Mouse (Mus musculus): ENCODE measurements around the gene Arhgef3. TPM values are rescaled to one million over a fixed set of nuclear protein-coding genes. Genes with fewer than 3 reads are reported as not detected.

The Arhgef3 gene
- polyA plus RNA-seq, 1 experiment from 2014 or later: 3.5 TPM

DNA sequence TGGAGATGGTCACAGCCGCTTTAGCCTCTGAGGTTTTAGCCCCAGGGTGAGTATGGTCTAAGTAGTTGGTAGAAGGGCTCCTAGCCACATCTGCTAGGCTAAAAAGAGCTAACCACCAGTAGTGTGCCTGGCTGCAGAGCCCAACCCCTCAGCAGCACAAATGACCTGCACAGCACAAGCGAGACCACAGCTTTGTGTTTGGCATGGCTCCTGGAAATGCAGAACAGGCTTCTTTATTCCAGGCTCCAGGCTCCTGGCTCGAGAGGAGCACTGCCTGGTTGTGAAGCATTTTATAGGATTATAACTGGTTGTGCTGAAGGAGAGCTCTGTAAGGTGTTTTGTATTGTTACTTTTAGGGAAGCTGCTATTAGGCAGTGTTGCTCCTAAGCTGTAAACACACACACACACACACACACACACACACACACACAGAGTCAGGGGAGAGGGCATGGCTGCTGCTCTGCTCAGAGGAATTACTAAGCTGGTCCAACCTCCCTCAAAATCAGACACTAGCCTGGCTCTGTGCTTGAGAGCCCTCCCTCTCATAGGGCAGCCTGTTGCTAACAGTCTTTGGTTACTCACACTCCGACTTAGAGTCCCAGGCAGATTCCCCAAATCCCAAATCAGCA is 217.8 kb downstream of the Arhgef3 start:
- Histone ChIP-seq H3K27ac (ENCODE audit: low read depth, low read length) (no peak overlapping the region), H3K9me3 (ENCODE audit: control insufficient read depth, low read length) (no peaks in the 10 kb centered on the region), H3K36me3 (ENCODE audit: control insufficient read depth, insufficient read depth, low read length) (no peaks in the 10 kb centered on the region), H3K9ac (ENCODE audit: low read depth, low read length) (no peak overlapping the region), H3K4me2 (replicated peaks; ENCODE audit: low read depth, low read length) (no peak overlapping the region), H3K4me1 (replicated peaks; ENCODE audit: control insufficient read depth, insufficient read depth, low read length) (0 out of 2 replicates have a peak, but pooled peaks cover 2% of the 10 kb centered on the region), H3K4me3 (ENCODE audit: low read depth, low read length) (no peak overlapping the region), H3K27me3 (ENCODE audit: control insufficient read depth, insufficient read depth, low read length) (peaks cover 15% of the 10 kb centered on the region)
- no peak for DNase-seq (ENCODE audit: low spot score)
- no peak for ATAC-seq (ENCODE audit: low FRiP score)
- 50% methylated on average over 4 of the region's 4 CpGs for WGBS

DNA sequence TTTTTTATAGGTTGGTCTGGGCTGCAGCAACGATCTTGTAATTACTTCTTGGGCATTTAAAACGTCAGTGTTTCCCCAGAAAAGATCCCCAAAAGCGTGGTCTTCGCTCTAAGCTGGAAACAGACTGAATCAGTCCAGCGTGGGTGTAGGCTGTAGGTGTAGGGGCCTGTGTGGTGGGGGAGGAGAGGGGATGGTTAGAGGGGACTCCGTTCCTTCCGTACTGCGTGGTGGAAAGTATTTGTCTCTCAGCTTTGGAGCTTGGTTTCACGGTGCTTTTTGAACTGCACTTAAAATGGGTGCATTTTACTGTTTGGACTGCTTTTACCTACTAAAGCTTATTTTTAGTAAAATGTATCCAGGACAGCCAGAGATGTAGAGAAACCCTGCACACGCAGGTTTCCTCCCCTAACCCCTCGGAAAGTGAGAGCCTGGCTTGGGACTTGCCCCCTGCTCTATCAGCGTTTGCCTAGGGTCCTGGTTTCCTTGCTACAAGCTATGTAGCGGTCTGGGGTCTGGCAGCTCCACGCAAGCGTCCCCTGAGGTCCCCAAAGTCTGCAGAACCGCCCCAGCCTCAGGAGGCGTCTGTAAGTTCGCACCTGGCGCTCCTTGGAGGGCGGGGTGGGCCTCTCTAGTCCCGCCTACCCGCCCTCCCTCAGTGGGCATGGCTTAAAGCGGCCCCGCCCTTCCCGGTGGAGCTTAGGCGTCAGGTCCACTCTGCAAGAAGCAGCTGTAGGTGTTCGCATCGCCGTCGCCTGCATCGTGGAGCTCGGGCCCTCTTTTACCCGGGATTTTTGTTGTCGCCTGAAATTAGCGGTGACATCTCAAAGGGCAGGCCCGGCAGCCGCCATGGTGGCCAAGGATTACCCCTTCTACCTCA is 220.9 kb downstream of the Arhgef3 start:
- Histone ChIP-seq H3K9me3 (ENCODE audit: control insufficient read depth, low read length) (no peaks in the 10 kb centered on the region), H3K36me3 (ENCODE audit: control insufficient read depth, insufficient read depth, low read length) (no peaks in the 10 kb centered on the region), H3K27me3 (ENCODE audit: control insufficient read depth, insufficient read depth, low read length) (peaks cover 17% of the 10 kb centered on the region), H3K9ac (ENCODE audit: low read depth, low read length) (peak overlapping the region; percentile 45), H3K4me3 (ENCODE audit: low read depth, low read length) (peak overlapping the region; percentile 45), H3K27ac (ENCODE audit: low read depth, low read length) (no peak overlapping the region), H3K4me2 (replicated peaks; ENCODE audit: low read depth, low read length) (peak overlapping the region; percentile 92), H3K4me1 (replicated peaks; ENCODE audit: control insufficient read depth, insufficient read depth, low read length) (0 out of 2 replicates have a peak, but pooled peaks cover 2% of the 10 kb centered on the region)
- WGBS: 3% methylated on average over 37 of the region's 37 CpGs
- peak; percentile 76 for DNase-seq (ENCODE audit: low spot score)
- peak; percentile 75 for ATAC-seq (ENCODE audit: low FRiP score)

DNA sequence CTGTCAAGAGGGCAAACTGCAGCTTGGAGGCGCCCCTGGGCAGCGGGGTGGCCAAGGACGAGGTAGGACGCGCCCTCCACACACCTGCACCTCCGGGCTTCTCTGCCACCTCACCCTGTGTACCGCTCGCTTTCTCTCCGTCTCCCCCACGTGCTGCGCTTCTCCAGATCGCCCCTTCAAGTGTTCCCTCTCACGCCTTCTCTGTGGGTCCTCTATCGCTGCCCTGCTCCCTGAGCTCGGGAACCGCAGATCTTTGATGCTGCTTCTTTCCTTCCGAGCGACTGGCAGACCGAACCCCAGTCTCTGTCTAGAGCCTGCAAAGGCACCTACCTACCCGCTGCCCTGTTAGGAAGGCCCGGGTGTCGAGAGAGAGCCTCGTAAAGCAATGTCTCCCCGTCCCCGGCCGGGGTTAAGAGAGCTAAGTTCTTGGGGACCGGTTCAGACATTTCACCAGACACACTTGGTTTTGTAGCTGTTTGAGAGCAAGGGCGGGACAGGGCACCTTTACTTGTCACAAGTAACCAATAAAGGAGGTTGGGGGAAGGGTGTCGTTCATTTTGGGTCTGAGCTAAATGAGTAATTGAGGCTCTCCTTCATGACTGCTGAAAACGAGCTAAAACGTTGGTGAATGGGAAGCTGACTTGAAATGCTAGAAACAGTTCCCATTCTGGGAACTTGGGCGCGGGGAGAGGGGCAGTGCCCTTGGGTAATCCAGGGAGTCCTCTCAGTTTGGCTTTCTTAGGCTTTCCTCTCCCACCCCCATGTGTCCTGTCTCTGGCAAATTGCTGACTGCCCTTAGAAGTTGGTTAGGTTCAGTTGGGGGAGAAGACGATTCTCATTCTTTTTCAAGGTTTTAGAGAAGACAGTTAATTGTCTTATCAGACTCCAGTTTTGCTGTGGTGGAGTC is 221.8 kb downstream of the Arhgef3 start:
- ATAC-seq (ENCODE audit: low FRiP score) (peak; percentile 40; the same call in 1 of the 2 replicates), DNase-seq (ENCODE audit: low spot score) (peak; percentile 52)
- H3K9me3 ChIP-seq (ENCODE audit: control insufficient read depth, low read length): no peaks in the 10 kb centered on the region
- 3% methylated on average over 34 of the region's 34 CpGs for WGBS
- H3K9ac ChIP-seq (ENCODE audit: low read depth, low read length): peak overlapping the region; percentile 45
- peaks cover 17% of the 10 kb centered on the region for H3K27me3 ChIP-seq (ENCODE audit: control insufficient read depth, insufficient read depth, low read length)
- peak overlapping the region; percentile 45 for H3K4me3 ChIP-seq (ENCODE audit: low read depth, low read length)
- no peaks in the 10 kb centered on the region for H3K36me3 ChIP-seq (ENCODE audit: control insufficient read depth, insufficient read depth, low read length)
- H3K27ac ChIP-seq (ENCODE audit: low read depth, low read length): no peak overlapping the region
- 0 out of 2 replicates have a peak, but pooled peaks cover 2% of the 10 kb centered on the region for H3K4me1 ChIP-seq (replicated peaks; ENCODE audit: control insufficient read depth, insufficient read depth, low read length)
- H3K4me2 ChIP-seq (replicated peaks; ENCODE audit: low read depth, low read length): peak overlapping the region; percentile 92

DNA sequence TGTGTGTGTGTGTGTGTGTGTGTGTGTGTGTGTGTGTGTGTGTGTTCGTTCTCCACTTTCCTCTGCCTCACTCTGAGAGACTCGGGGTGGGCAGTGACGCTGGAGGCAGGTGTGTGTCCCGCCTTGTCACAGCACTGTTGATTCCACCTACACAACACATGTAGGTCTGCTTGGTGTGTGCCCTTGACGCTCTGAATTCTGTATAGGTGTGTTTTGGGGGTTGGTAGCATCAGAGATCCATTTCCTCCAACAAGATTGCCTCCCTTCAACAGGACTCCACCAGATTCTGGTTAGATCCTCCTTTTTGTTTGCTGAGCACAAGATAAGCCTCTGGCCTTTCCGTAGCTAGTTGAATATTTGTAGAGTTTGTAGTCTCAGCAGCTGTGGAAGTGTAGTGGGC is 222.5 kb downstream of the Arhgef3 start:
- 74% methylated on average over 6 of the region's 6 CpGs for WGBS
- Histone ChIP-seq H3K9me3 (ENCODE audit: control insufficient read depth, low read length) (no peaks in the 10 kb centered on the region), H3K4me2 (replicated peaks; ENCODE audit: low read depth, low read length) (no peak overlapping the region), H3K4me1 (replicated peaks; ENCODE audit: control insufficient read depth, insufficient read depth, low read length) (0 out of 2 replicates have a peak, but pooled peaks cover 2% of the 10 kb centered on the region), H3K27me3 (ENCODE audit: control insufficient read depth, insufficient read depth, low read length) (peaks cover 17% of the 10 kb centered on the region), H3K9ac (ENCODE audit: low read depth, low read length) (no peak overlapping the region), H3K4me3 (ENCODE audit: low read depth, low read length) (no peak overlapping the region), H3K36me3 (ENCODE audit: control insufficient read depth, insufficient read depth, low read length) (no peaks in the 10 kb centered on the region), H3K27ac (ENCODE audit: low read depth, low read length) (no peak overlapping the region)
- ATAC-seq (ENCODE audit: low FRiP score): no peak
- no peak for DNase-seq (ENCODE audit: low spot score)

DNA sequence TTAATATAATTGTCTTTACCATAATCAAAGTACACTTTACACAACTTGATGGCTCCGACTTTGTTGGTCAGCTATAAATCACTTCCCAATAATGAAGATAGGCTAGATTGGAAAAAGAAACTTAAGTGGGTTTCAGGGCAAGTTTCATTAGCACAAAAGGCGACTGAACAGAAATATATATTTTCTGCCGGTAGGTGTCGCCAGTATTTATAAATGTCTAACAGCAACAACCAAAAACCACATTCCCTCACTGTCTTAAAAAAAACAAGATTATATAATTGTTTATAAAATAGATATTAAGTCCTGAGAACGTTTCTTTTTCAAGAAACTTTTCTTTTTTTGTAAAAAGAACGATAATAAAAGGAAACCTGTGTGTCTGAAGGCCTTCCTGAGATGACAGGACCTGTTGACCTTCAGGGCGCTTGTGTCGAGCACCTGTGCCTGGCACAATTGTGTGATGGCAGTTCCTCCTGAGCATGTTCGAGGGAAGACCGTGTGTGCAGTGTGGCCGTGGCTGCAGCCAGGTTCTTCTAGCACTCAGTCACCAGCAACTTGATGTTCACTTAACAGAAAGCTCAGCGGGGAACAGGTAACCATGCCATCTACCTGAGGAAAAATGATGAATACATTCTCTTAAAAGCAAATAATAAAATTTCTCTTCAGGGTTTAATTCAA is 223.5 kb downstream of the Arhgef3 start:
- no peak overlapping the region for H3K27ac ChIP-seq (ENCODE audit: low read depth, low read length)
- H3K9me3 ChIP-seq (ENCODE audit: control insufficient read depth, low read length): no peaks in the 10 kb centered on the region
- no peak overlapping the region for H3K4me3 ChIP-seq (ENCODE audit: low read depth, low read length)
- 0 out of 2 replicates have a peak, but pooled peaks cover 2% of the 10 kb centered on the region for H3K4me1 ChIP-seq (replicated peaks; ENCODE audit: control insufficient read depth, insufficient read depth, low read length)
- H3K36me3 ChIP-seq (ENCODE audit: control insufficient read depth, insufficient read depth, low read length): no peaks in the 10 kb centered on the region
- H3K4me2 ChIP-seq (replicated peaks; ENCODE audit: low read depth, low read length): no peak overlapping the region
- peak; percentile 72 for DNase-seq (ENCODE audit: low spot score)
- no peak for ATAC-seq (ENCODE audit: low FRiP score)
- H3K9ac ChIP-seq (ENCODE audit: low read depth, low read length): no peak overlapping the region
- H3K27me3 ChIP-seq (ENCODE audit: control insufficient read depth, insufficient read depth, low read length): peaks cover 17% of the 10 kb centered on the region
- WGBS: 39% methylated on average over 12 of the region's 12 CpGs

DNA sequence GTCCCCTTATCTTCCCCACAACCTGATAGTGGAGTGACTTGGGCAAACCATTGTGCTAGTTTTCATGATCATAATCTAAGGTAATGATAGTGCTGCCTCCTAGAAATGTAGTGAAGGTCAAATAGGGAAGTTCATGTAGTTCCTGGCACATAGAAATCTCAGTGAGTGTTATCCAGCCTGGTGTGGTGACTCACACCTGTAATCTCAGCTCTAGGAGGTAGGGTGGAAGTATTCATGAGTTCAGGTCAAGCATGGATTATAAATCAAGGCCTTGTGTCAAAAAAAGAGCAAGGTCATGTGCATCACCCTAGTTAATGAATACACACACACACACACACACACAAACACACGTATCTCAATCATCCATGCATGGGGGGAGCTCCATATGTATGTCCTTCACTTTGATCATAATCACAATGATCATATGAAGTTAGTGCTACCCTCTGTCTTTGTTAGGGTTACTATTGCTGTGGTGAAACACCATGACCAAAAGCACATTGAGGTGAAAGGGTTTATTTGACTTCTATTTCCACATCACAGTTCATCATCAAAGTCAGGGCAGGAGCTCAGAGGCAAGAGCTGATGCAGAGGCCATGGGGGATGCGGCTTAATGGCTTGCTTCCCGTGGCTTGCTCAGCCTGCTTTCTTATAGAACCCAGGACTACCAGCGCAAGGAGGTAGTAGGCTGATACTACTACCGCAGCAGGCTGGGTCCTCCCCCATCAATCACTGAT is 226.2 kb downstream of the Arhgef3 start:
- DNase-seq (ENCODE audit: low spot score) (no peak), ATAC-seq (ENCODE audit: low FRiP score) (no peak)
- Histone ChIP-seq H3K4me3 (ENCODE audit: low read depth, low read length) (no peak overlapping the region), H3K27ac (ENCODE audit: low read depth, low read length) (no peak overlapping the region), H3K27me3 (ENCODE audit: control insufficient read depth, insufficient read depth, low read length) (peaks cover 14% of the 10 kb centered on the region), H3K36me3 (ENCODE audit: control insufficient read depth, insufficient read depth, low read length) (no peaks in the 10 kb centered on the region), H3K9ac (ENCODE audit: low read depth, low read length) (no peak overlapping the region), H3K4me2 (replicated peaks; ENCODE audit: low read depth, low read length) (no peak overlapping the region), H3K4me1 (replicated peaks; ENCODE audit: control insufficient read depth, insufficient read depth, low read length) (0 out of 2 replicates have a peak, but pooled peaks cover 2% of the 10 kb centered on the region), H3K9me3 (ENCODE audit: control insufficient read depth, low read length) (no peaks in the 10 kb centered on the region)
- WGBS: 82% methylated on average over 5 of the region's 5 CpGs

DNA sequence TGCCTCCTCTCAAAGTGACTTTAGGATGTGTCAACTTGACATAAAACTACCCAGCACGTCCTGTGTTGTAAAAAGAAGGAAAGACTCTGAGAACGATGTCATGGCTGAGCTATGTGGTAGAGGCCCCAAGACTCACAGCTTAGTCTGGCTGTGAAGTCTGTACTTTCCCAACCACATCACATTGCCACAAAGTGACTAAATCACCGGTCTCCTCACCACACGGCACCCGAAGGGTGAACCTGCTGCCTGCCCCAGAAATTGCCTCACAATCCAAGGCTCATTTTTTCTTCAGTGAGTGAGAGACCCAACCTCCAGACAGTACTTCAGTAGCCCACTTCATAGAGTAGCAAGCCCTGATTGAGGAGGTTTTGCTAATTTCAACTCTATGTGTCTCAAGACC is 226.8 kb downstream of the Arhgef3 start:
- H3K9me3 ChIP-seq (ENCODE audit: control insufficient read depth, low read length): no peaks in the 10 kb centered on the region
- DNase-seq (ENCODE audit: low spot score): no peak
- no peak overlapping the region for H3K9ac ChIP-seq (ENCODE audit: low read depth, low read length)
- H3K36me3 ChIP-seq (ENCODE audit: control insufficient read depth, insufficient read depth, low read length): no peaks in the 10 kb centered on the region
- H3K4me3 ChIP-seq (ENCODE audit: low read depth, low read length): no peak overlapping the region
- peaks cover 11% of the 10 kb centered on the region for H3K27me3 ChIP-seq (ENCODE audit: control insufficient read depth, insufficient read depth, low read length)
- no peak overlapping the region for H3K4me2 ChIP-seq (replicated peaks; ENCODE audit: low read depth, low read length)
- no peak overlapping the region for H3K27ac ChIP-seq (ENCODE audit: low read depth, low read length)
- 84% methylated on average over 5 of the region's 5 CpGs for WGBS
- H3K4me1 ChIP-seq (replicated peaks; ENCODE audit: control insufficient read depth, insufficient read depth, low read length): no peaks in the 10 kb centered on the region
- ATAC-seq (ENCODE audit: low FRiP score): no peak
